Mouse (Mus musculus) c-Kit-positive CD71-positive TER-119-negative erythroid progenitor cells, embryonic 14.5 days (primary cell): Measurements from ENCODE around the gene Camta1.
A peak's percentile ranks its signal among the peaks of the same experiment; 100 is the strongest.

ENCODE experiments used
- DNase-seq: peaks from one replicate; pipeline ENCODE4 v3.0.0-alpha.2; 2013; ENCODE audit warnings: low read depth

The Camta1 gene

DNA sequence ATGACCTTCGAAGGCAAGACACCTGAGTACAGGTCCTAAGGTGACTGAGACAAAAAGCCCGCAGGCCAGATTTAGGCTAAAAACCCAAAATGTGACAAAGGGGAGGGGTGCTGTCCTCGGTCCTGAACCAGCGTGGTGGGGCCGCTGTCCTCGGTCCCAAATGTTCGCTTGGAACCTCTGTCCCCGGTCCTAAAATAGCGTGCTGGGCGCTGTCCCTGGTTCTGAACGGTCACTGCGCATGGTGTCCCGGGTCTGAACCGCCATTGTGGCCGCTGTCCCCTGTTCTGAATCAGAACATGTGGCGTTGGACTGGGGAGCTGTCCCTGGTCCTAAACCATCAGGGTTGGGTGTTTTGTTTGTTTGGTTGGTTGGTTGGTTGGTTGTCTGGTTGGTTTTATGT lies 257.2 kb downstream of the Camta1 start:
- DNase-seq, result peak; percentile 56

DNA sequence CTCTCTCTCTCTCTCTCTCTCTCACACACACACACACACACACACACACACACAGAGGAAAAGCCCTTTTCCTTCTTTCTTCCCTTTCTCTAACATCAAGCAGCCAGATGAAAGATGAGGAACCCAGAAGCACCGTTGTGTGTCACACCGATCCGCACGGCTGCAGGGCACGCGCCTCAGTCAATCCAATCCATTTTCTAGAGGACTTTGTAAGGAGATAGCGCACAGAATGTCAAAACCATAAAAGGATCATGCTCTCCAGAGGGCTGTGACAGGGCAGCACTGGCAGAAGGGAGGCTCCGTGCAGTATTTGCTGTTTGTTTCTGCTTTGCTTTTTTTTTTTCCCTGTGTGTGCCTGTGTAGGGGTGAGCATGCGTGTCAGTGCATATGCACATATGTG lies 258.1 kb downstream of the Camta1 start:
- no peak for DNase-seq

DNA sequence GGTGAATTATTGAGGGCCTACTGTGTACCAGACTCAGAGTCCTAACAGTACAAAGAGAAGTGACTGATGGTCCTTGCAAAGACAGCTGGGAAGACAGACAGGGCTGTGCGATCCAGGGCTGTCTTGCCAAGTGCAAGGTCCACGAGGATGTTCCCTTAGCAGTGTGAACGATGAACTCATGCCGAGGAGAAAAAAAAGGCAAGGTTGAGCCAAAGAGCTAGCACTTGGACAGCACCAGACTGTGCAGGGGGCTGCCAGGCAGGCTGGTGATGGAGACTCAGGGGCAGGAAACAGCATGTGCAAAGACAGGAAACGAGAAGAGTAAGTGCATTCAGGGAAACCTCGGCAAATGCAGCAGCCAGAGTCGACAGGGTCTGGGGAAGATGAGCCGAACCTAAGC lies 266.6 kb downstream of the Camta1 start:
- DNase-seq, result no peak

DNA sequence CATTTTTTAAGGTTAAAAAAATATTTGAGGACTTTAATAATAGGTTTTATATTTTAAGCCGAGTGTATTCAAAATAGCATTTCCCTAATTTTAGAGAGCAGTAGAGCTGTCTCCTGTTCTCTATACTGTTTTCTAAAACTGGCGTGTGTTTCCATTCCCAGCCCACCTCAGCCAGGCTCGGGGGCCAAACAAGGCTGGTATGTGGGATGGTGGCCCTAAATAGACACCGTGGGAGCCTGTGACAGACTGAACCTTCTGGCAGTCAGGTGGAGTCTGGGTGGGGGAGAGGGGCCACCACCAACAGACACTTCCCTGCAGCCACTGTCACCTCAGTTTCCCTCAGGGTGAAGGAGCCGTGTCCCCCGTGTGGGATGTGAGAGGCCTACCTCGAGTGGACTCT lies 268.6 kb downstream of the Camta1 start:
- DNase-seq, result no peak

DNA sequence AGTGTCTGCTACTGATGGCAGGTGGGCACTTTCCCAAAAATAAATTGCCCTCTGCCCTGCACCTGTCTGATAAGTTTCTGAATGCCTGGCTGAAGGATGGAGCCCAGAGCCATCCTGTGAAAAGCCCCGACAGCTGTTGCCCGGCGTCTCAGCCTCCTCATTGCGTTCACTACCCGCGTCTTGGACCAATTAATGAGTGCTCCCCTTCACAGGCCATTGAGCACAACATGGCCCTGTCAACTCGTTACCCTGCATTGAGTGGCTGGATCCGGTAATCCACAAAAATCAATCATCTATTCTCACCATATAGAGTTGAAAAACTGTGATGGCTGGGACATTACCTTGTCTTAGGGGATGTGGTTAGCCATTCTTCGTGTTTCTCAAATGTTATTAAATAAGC lies 275.6 kb downstream of the Camta1 start:
- DNase-seq, result no peak

DNA sequence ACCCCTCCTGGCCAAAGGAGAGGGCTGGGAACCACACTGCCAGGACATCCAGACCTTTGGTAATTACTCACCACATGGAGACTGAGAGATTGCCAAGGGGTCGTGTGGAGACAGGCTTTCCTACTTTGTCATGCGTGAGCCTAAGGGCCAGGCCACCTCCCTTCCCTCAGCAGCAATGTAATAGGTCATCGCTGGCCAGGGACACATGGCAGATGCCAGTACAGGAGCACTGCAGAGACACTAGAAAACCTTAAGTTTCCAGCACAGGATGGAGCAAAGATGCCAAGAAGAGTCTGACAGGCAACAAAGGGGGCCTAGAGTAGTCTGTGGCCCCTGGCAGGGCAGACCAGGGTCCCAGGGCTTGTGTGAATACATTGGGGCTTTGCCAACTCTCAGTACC lies 283.7 kb downstream of the Camta1 start:
- DNase-seq, result no peak

DNA sequence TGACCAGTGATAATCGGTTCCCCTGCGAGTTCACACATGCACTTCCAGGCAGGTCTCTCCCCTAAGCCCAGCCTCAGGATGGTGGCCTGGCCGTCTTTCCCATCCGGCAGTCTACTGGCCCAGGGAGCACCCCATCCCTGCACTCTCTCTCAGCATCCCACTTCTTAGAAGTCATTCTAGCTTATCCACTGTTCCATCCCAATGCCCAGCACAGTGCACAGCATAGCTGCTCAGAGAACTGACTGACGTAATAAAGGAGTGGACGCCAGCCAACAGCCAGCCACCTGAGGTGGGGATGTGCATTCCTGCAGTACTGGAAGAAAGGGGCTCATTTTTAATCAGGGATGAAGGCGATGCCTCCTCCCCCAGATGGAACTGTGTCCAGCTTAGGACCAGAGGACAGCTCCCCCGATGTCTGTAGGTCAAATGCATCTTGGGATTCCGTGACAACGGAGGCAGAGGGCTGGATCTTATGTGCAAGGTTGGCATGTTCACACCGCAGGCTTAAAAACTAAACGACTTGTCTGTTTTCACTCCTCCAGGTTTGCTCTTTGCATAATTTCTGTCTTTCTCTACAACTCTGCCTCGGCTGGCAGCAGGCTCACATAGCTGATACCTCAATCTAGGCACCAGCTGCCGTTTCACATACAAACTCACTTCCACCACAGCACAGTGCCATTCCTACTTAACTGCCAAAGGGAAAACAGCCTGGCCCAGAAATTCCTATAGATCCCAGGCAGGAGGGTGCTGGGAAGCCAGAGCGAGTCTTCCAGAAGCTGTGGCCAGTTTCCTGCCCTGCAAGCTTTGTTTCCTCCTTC lies 285.2 kb downstream of the Camta1 start:
- no peak for DNase-seq

DNA sequence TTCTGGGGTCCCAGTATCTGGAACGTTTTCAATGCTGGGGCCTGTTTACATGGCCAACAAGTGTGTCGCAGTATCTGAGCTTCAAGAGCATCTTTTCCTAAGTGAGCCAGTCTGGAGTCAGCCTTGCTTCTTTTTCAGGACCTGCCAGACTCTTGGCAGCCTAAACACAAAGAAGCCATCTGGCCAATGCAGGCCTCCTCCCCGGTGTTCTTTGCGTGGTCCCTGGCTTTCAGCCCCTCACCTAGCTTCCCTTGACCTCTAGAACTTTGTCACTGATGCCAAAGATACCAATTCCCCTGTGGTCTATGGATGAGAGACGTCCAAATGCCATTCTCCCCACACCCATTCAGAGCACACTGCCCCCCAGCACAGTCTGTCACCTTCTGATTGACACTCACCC lies 289.0 kb downstream of the Camta1 start:
- DNase-seq, result no peak

DNA sequence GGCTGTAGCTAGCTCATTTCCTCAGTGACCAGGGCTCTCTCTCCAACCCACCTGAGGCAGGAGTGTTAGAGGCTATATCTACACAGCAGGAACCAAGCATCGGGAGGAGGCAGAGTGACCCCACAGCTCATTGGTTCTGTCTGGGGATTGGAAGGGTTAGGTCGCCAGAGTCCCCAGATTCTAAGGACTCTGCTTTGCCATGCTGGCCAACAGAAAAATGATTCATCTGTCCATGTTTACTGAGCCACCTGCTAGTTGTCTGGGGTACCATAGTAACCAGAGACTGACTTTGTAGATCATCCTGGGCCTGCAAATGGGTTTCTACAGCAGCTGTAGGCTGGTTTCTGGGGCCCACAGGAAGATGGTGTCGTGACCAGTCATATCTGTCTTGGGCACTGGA lies 292.1 kb downstream of the Camta1 start:
- no peak for DNase-seq

DNA sequence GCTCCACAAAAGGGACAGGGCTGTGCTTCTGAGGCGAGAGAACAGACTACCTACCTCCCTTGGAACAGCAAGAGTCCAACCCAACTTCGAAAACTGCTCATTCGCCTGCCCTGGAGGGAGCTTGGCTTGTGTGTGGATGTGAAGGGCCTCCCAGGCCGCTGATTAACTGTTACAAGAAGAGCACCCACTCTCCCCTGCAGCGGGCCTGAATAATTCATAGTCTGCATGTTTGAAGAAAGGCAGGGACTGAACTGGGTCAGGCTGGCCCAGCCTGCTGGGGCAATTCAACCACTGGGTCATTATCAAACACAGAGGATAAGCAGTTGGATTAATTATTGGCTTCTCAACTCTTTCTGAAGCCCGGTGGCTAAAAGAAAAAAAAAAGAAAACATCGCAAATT lies 292.8 kb downstream of the Camta1 start:
- no peak for DNase-seq

DNA sequence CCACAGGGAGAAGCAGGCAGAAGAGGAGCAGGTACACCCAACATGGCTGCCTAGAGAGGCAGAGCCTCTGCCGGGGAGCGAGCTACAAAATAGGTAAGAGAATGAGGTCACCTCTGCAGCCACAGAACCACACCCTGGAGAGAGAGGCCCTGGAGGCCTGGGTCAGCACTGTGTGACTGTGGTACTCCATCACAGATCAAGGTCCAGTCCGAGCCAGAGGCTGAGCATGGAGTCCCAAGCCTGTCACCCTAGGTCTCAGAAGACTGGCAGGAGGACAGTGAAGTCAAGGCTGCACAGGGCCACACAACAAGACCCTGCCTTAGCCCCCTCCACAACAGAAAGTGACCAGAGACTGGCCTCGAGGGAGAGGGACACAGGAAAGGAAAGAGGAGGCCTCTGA lies 294.6 kb downstream of the Camta1 start:
- no peak for DNase-seq

DNA sequence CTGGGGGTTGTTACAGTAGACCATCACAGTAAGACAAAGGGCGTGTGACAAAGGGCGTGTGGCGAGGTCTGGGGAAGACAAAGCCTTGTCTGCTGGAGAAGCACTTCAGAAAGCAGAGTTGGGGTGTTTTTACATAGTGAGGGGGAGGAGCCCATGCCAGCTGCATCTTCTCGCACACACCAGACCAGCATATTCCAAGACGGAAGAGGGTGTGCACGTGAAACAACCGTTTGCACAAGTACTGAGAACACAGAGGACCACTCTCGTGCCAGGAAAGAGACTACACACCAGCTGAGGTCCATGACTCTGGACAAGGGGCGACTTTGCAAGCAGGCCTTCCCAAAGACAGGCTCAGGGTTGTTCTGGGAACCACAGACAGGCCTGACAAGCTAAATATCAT lies 306.2 kb downstream of the Camta1 start:
- DNase-seq, result no peak

DNA sequence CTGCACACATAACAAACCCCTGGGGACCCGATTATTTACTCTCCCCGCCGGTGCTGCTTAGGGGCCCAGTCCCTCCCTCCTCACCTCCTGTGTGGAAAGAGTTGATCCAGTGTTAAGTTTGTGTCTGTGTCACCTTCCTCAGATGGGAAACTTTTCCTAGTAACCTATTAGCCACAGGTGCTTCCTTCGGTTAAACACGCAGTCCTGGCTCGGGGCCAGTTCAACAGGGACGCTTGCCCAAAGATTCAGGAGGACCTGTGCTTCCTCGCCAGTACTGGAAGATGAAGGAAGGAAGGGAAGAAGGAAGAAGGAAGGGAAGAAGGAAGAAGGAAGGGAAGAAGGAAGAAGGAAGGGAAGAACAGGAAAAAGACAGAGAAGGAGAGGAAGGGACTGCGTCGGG lies 312.2 kb downstream of the Camta1 start:
- no peak for DNase-seq

DNA sequence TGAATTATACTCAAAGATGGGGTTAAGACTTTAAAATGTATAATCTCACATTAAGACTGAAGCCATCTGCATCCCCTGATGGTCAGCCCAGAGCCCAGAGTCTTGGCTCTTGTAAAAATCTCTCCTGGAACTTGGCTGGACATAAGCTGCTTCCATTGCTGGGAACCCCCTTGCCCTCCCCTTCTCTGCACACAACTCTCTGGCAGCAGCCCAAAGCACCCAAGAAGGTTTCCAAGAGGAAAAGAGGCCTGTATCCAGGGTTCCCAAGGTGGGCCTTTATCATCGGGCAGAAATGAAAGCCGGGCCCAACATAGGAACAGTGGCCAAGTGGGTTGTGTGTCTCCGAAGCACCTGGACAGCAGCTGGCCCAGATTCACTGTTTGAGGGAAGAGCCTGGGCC lies 316.2 kb downstream of the Camta1 start:
- no peak for DNase-seq

DNA sequence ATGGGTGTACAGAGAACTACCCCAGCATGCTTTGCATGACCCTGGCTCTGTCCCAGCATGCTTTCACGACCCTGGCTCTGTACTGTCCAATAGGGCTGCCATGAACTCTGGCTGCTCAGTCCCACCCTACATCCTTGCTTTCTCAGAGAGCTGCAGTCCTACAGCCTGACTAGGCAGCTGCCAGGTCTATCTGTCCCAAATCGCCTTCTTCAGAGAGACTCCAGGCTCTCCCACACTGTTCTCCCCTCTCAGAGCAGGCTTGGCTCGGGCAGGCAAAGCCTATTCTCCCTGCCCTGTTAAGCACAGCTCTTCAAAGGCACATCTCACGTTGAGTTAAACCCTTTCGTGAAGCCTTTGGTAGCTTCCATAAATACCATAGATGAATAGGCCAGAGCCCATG lies 317.5 kb downstream of the Camta1 start:
- no peak for DNase-seq

DNA sequence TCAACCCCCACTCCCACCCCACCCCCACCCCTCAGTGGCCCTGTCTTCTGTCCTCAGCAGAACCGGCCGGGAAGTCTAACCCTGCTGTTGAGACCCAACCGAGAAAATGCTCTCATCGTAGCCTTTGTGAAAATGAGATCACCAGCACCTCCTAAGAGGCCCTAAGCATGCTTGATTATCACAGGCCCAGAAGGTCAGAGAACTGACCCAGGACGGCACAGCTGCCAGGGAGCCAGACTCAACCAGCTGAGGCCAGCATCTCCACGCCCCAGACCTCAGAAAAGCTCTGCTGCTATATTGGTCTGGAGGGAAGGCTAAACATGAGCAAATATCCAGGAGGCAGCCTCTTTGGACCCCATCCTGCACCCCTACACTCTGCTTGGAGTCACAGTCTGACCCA lies 321.1 kb downstream of the Camta1 start:
- no peak for DNase-seq

DNA sequence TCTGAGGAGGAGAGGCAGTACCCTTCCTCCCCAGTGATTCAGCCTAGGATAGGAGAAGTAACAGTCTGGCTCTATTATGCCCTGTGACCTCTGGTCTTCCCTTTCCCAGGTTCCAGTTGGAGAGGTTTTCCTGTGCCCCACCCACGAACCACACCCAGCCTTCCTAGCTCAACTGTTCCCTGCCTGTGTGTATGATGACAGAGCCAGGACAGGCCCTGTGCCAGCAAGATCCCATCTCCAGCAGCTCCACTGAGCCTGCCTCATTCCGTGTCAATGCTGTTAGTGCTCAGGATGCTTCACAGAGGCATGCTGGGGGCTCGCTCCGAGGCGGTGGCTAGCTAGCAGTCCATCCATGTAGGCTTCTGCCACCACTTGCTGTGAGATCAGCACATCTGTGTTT lies 321.8 kb downstream of the Camta1 start:
- no peak for DNase-seq

DNA sequence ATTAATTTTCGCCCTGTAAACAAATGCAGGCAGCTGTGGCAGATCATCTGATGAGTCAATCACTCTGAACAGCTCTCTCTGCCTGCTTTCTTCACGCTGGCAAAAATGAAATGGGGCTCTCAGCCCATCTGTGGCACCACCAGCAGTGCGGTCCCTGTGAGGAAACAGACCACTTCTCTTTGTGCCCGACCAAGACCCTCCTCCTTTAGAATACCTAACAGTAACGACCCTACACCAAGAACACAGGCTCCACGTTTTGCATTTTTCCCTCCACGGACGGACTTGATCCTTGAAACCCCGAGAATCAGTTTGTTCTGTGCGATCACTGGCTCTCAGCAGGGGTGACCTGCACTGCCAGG lies 322.5 kb downstream of the Camta1 start:
- DNase-seq, result no peak

DNA sequence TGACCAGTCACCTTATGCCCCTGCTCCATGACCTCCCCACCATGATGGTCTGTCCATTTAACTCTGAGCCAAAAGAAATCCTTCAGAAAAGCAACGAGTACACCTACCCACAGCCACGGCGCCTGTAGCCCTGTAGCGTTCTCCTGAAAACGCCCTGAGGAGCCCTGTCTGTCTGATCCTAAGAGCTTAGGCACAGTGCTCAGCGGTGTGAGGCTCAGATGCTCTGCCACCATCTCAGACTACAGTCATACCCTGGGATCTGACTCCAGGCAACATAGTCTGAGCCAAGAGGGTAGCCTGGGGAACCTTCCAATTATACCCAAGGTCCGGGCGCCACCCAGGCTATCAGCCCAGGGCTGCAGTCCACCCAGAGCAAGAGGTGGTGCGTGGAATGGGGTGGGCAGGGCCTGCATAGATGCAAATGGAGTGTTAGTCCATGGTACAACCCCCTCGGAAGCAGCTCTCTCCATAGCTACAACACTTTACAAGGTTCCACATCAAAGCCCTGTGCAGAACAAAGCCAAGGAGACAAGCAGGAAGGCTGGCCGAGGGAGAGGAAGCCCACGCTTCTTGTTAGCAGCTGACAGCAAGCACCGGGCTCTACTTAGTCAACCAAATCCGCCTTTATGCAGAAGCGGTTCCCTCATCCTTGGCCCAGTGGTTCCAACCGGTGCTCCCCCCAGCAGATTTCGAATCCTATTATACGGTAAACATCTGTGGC lies 323.1 kb downstream of the Camta1 start:
- no peak for DNase-seq

DNA sequence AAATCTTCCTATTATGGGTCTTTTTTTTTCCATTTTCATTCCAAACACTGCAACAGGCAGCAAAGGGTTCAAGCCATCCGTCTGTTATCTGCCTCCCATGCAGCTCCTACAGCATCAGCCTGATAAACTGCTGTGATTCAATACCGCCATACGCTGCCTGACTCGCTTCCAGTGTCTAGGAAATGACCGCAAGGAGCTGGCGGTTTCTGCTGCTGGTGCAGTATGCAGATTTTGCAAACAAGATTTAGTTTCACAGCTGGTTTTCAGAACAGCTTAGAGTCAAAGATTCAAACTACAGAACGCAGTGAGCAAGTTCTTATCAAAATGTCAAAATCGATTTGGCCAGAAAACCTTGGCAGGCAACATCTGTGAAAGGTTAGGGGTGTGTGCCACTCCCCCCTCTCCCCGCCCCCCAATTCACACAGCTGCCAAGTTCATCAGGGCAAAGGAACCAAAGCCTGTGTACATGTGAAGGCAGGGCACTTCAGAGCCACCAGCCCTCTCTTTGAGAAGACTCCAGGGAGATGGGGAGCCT lies 325.7 kb downstream of the Camta1 start:
- no peak for DNase-seq

DNA sequence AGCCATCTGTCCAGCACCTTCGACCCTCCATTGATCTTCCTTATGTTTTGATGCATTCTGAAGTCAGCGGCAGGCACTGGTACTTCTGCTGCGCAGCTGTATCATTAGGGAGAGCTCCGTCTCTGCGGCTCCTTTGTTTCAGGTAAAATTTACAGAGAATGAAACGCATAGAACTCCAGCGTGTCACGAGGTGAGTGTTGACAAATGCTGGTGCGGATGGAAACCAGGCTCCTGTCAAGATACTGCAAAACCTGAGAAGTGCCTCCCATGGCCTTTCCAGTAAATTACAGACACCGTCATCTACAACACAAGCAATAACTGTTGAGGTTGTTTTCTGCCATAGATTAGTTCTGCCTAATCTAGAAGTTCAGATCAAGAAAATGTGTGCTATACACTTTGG lies 328.2 kb downstream of the Camta1 start:
- DNase-seq, result no peak

DNA sequence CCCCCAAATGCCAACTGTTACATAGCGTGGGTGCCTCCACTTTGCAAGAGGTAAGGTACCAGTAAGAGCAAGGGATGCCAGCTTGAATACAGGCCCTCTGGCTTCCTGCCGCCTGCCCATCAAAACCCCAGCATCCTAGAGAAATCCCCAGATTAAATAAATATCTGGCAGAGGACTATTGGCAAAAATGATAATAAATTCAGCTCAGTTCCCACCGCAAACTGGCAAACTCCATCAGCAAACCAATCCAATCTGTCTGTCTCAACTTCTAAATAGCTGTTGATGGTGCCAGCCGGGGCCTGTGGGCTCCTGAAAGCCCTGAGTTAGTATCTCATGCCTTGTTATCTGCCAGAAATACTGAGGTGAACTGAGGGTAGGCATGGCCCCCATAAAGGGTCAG lies 333.2 kb downstream of the Camta1 start:
- no peak for DNase-seq

DNA sequence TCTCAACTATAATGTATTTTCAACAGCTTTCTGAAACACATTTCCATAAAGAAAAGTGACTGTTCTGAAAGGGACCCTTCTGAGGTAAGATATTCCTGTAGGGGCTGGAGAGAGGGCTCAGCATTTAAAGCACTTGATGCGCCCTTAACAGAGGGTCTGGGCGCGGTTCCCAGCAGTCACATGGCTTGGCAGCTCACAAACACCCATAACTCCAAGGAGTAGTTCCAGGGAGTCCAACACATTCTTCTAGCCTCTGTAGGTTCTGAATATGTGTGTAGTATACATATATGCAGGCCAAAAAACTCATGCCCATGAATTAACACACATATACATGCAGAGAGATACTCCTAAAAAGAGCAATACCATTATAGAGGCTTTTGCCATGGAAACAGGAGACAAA lies 333.9 kb downstream of the Camta1 start:
- no peak for DNase-seq

DNA sequence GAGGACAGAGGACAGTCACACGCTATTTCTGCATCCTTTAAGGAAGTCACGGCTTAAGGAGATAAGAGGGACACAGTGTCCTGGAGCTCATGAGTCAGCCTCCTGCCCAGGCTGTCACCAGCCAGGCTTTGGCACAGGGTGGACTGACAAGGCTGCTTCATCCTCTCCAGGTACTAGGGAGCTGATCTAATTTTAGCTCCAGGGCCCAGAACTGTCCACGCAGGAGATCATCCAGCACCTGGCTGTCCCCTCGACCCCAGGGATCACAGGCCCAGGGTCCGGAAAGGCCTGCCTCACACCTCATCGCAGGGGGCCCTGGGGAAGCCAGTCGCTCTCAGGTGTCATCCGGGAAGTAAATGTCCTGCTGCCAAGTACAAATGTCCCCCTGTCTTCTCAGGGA lies 341.6 kb downstream of the Camta1 start:
- DNase-seq, result no peak
